Comparison of ENCODE assay signal across 17 mouse cellular contexts in the genomic region with DNA sequence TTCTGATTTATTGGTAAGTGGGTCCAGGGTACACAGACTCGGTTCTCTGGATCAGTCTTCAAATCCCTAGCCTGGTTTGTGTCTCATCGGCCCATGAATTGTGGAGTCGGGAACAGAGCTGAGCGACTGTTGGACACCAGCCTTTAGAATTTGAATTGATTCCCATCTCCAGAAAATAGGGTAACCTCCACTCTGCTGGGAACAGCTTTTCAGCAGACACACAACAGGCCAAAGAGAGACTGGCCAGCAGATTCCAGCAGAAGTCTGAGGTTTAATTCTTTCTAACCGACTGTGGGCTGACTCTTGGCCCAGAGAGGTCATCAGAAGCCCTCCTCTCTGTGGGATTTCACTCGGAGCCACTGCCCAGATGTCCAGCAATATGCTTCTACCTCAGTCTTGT. TPM values are rescaled to one million over a fixed set of nuclear protein-coding genes. Genes with fewer than 3 reads are reported as not detected.
A peak's percentile ranks its signal among the peaks of the same experiment; 100 is the strongest.
DNase-seq lines count a peak whose midpoint lies in the region; ATAC-seq lines count a peak whose summit lies in the region.
"Had no signal": no experiment of that assay in that cellular context is flagged by ENCODE, and none has a peak within 500 bp of the region (broad histone marks: within the 10 kb centered on the region; RNA-seq: fewer than 3 reads in every experiment).

No protein-coding gene starts in this region.

- intact Hi-C loops in heart, postnatal 36 days (cut with DNase I) = loop anchor here (5.0 kb wide), 1 partner anchor 564 kb away; the partner anchor contains the start of gene Mettl13
- intact Hi-C loops in left cerebral cortex, postnatal 10 days (cut with DNase I) = no loop called here

- no peaks in the 10 kb centered on the region for H3K4me1 ChIP-seq in heart, embryonic 11.5 days (ENCODE audit: control insufficient read depth, insufficient read depth, low read length)
- peaks cover 35% of the 10 kb centered on the region for H3K4me1 ChIP-seq in embryonic facial prominence, embryonic 13.5 days

- 70% methylated on average over 6 of the region's 6 CpGs for WGBS in heart, embryonic 11.5 days (ENCODE audit: insufficient replicate concordance)
- WGBS in embryonic facial prominence, embryonic 13.5 days = 70% methylated on average over 6 of the region's 6 CpGs

- H3K9me3 ChIP-seq in heart, embryonic 11.5 days (replicated peaks; ENCODE audit: control insufficient read depth, low read length) = no peaks in the 10 kb centered on the region
- no peaks in the 10 kb centered on the region for H3K9me3 ChIP-seq in embryonic facial prominence, embryonic 13.5 days

- H3K27me3 ChIP-seq in heart, embryonic 11.5 days (ENCODE audit: control insufficient read depth, insufficient read depth, low read length) = no peaks in the 10 kb centered on the region
- no peaks in the 10 kb centered on the region for H3K27me3 ChIP-seq in embryonic facial prominence, embryonic 13.5 days

- H3K4me2 ChIP-seq in heart, embryonic 11.5 days = no peak overlapping the region
- no peak overlapping the region for H3K4me2 ChIP-seq in embryonic facial prominence, embryonic 13.5 days

- H3K36me3 ChIP-seq in heart, embryonic 11.5 days (ENCODE audit: control insufficient read depth, insufficient read depth, low read length) = no peaks in the 10 kb centered on the region
- no peaks in the 10 kb centered on the region for H3K36me3 ChIP-seq in embryonic facial prominence, embryonic 13.5 days

- H3K9ac ChIP-seq in heart, embryonic 11.5 days (ENCODE audit: low read depth, low read length) = no peak overlapping the region
- no peak overlapping the region for H3K9ac ChIP-seq in embryonic facial prominence, embryonic 13.5 days

- H3K27ac ChIP-seq in heart, embryonic 11.5 days (ENCODE audit: low read depth, low read length) = no peak overlapping the region
- peak overlapping the region; percentile 34; the same call in 1 of the 2 replicates for H3K27ac ChIP-seq in embryonic facial prominence, embryonic 13.5 days
- H3K27ac ChIP-seq: layer of hippocampus, adult 2 months had no signal

- peak; percentile 46 to 65 for DNase-seq in heart, adult 9 months (ENCODE audit: low spot score in 2 of 2)
- DNase-seq in adipocyte (ENCODE audit: low spot score) = peak; percentile 81
- DNase-seq in heart, postnatal 36 days = peak; percentile 18 to 25
- no peak for DNase-seq in left cerebral cortex, postnatal 10 days (ENCODE audit: extremely low spot score in 1 of 2, low spot score in 2 of 2)
- DNase-seq: adrenal gland, adult 2 months; cerebellum, postnatal 36 days; kidney, adult 11 months; lung, adult 2 months had no signal

- ATAC-seq in heart, embryonic 11.5 days (replicated peaks; ENCODE audit: insufficient number of reproducible peaks, low FRiP score, low TSS enrichment) = no peak
- no peak for ATAC-seq in embryonic facial prominence, embryonic 13.5 days (ENCODE audit: insufficient number of reproducible peaks, insufficient read depth, low FRiP score, low TSS enrichment, low read depth)
- ATAC-seq in monocyte, adult 5-6 weeks (replicated peaks; ENCODE audit: insufficient number of reproducible peaks, low FRiP score, low TSS enrichment, poor library complexity, severe bottlenecking) = no peak
- ATAC-seq in megakaryocyte, adult 5-6 weeks (ENCODE audit: poor library complexity, severe bottlenecking) = no peak

- H3K4me3 ChIP-seq in heart, embryonic 11.5 days (ENCODE audit: low read depth, low read length) = no peak overlapping the region
- H3K4me3 ChIP-seq in embryonic facial prominence, embryonic 13.5 days = no peak overlapping the region
- H3K4me3 ChIP-seq: layer of hippocampus, adult 2 months; myocyte had no signal

RNA-seq across cellular contexts. Expression of gene 4930558K02Rik, which starts 4.0 kb away (rescaled TPM):
- not detected in 2 replicates for polyA plus RNA-seq in heart, embryonic 11.5 days (2014; fragmentation: Nextera tagmentation; extraction: Ambion mirVana)
- polyA plus RNA-seq in embryonic facial prominence, embryonic 13.5 days (2015; fragmentation: Nextera tagmentation; extraction: Ambion mirVana) = not detected in 2 replicates
- total RNA-seq in heart, postnatal 36 days (2021) = not detected
- total RNA-seq in left cerebral cortex, postnatal 10 days (2021) = not detected
- not detected in 3 replicates for total RNA-seq in monocyte, adult 5-6 weeks (2017)
- total RNA-seq in megakaryocyte, adult 5-6 weeks (2015) = not detected in 2 replicates
- total RNA-seq in megakaryocyte, adult 5-6 weeks (2017) = not detected in 2 replicates
- total RNA-seq: adrenal gland, adult 2 months; layer of hippocampus, adult 2 months; left cerebral cortex, postnatal 14 days had no signal
- polyA plus RNA-seq: adrenal gland, adult 2 months; heart, embryonic 16.5 days; lung, adult 2 months; myocyte; spleen, adult 2 months had no signal

RNA-seq across cellular contexts. Expression of gene Pigc, which starts 14.5 kb away (rescaled TPM):
- 25.8 and 29.8 TPM in 2 replicates for polyA plus RNA-seq in heart, embryonic 11.5 days (2014; fragmentation: Nextera tagmentation; extraction: Ambion mirVana)
- 50.4 and 51.4 TPM in 2 replicates for polyA plus RNA-seq in embryonic facial prominence, embryonic 13.5 days (2015; fragmentation: Nextera tagmentation; extraction: Ambion mirVana)
- 10 to 100 TPM; 14.3 to 17.6 TPM for total RNA-seq in heart, postnatal 36 days (2021)
- total RNA-seq in left cerebral cortex, postnatal 10 days (2021) = 10 to 100 TPM; 14.1 to 17.5 TPM
- total RNA-seq in monocyte, adult 5-6 weeks (2017) = 24.8 to 30.8 TPM (median 27.2 TPM) in 3 replicates
- 11.7 and 13.5 TPM in 2 replicates for total RNA-seq in megakaryocyte, adult 5-6 weeks (2015)
- total RNA-seq in megakaryocyte, adult 5-6 weeks (2017) = 19.1 and 23.2 TPM in 2 replicates

Comparison
In these comparisons a context has a peak if more than half of its experiments do, and no peak if none do; other contexts are left out.
1. DNase-seq: peak in heart, adult 9 months (2 of 2), adipocyte (single experiment) and heart, postnatal 36 days (2 of 2); none in left cerebral cortex, postnatal 10 days (0 of 2).